Mouse (Mus musculus): ENCODE results near the gene Ceacam18. TPM values are rescaled to one million over a fixed set of nuclear protein-coding genes. Genes with fewer than 3 reads are reported as not detected.
"Not testable (repeated sequence)": the region's sequence is repeated elsewhere in the genome, so short reads cannot be mapped to it uniquely, and the experiment has no call there.

Gene Ceacam18
- total RNA-seq, 2 experiments from 2014 or later, result not detected

DNA sequence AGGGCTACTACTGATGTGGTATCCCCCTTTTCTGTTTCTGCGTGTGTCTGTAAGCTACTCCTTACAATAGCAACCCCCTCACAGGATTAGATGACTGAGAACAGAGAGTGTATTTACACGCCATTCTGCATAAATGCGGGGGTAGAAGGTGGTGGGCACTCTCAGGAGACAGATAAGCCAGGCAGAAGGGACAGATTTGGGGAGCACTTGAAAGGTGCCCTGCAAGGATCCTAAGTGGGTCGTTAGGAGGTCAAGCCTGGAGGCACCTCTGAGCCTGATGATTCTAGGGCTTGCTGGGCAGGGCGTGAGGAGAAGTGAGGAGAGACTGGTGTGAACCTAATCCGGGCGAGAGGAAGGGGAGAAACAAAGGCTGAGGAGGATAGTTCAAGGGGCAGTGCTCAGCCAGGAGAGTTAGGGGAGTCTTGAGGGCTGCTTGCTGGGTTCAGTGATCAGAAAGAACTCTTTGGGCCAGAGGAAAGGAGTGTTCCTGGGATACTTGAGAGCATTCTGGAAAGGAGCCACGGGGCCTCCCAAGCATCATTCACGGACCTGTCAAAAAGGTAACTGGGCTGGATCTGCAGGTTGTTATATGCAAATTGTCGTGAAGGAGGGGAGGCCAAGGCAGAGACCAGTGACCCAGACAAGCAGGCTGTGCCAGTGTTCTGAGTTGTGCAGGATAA is 38.2 kb downstream of the Ceacam18 start:
- no peak for DNase-seq
- no peak for TF ChIP-seq CTCF (IDR thresholded peaks at IDR 0.05)
- Histone ChIP-seq H3K4me3 (peak overlapping the region; percentile 95), H3K27ac (peak overlapping the region; percentile 92)
- intact Hi-C loops (cut with DNase I), result loop anchor here (10.0 kb wide), 1 partner anchor 388 kb away; no protein-coding TSS in a partner anchor

DNA sequence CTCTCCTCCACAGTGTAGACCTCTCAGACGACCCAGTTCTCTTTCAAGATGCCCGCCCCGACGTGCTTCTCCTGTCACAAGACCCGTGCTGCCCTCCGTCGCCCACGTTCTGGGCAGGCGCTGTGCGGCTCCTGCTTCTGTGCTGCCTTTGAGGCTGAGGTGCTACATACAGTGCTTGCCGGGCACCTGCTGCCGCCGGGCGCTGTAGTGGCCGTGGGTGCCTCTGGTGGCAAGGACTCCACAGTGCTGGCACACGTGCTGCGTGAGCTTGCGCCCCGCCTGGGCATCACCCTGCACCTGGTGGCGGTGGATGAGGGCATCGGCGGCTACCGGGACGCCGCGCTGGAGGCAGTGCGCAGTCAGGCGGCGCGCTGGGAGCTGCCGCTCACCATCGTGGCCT is 40.6 kb downstream of the Ceacam18 start:
- Histone ChIP-seq H3K4me3 (no peak overlapping the region), H3K27ac (no peak overlapping the region)
- intact Hi-C loops (cut with DNase I), result loop anchor here (10.0 kb wide), 1 partner anchor 390 kb away; no protein-coding TSS in a partner anchor
- no peak for DNase-seq
- TF ChIP-seq CTCF (IDR thresholded peaks at IDR 0.05), result no peak

DNA sequence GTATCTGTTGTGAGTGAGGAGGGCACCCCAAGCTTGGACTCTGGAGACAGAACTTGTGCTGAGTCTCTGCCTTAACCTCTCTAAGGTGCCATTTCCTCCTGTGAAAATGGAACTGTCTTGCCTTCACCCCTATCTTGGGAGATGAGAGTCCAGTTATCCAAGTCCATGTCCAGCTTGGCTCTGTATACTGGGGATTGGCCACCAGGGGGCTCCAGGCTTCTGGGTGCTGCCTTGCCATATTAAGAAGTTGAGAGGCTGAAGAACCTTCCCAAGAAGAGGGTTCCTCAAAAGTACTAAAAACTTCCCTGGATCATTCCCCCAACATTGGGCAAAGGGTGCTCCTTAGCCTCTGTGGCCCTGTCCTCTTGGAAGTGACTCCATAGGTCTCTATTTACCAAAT is 44.0 kb downstream of the Ceacam18 start:
- DNase-seq, result peak; percentile 45
- peak; percentile 72 for TF ChIP-seq CTCF (IDR thresholded peaks at IDR 0.05)
- intact Hi-C loops (cut with DNase I), result loop anchor here (10.0 kb wide), 1 partner anchor 394 kb away; no protein-coding TSS in a partner anchor
- Histone ChIP-seq H3K27ac (no peak overlapping the region), H3K4me3 (no peak overlapping the region)

DNA sequence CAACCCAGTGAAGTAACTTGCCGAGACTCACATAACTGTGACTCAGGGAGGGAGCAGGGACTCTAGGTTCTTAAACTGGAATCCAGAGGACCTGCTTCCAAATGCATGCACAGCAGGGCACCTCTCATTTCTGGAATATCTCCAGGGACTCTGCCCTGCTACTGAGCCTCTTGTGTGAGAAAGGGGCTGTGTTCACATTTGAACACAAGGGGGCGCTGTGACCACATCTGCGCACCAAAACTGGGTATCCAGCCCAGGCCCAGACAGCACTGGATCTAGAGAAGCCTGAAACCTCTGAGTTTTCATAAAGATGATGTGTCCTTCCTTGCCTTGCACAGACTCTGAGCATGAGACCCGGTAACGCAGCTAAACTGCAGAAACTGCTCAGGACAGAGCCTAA is 46.5 kb downstream of the Ceacam18 start:
- intact Hi-C loops (cut with DNase I), result loop anchor here (5.0 kb wide), 2 partner anchors 101 to 211 kb away; partner anchors contain the start of gene Klk10
- peak; percentile 85 for TF ChIP-seq CTCF (IDR thresholded peaks at IDR 0.05)
- Histone ChIP-seq H3K27ac (no peak overlapping the region), H3K4me3 (no peak overlapping the region)
- peak; percentile 57 for DNase-seq

DNA sequence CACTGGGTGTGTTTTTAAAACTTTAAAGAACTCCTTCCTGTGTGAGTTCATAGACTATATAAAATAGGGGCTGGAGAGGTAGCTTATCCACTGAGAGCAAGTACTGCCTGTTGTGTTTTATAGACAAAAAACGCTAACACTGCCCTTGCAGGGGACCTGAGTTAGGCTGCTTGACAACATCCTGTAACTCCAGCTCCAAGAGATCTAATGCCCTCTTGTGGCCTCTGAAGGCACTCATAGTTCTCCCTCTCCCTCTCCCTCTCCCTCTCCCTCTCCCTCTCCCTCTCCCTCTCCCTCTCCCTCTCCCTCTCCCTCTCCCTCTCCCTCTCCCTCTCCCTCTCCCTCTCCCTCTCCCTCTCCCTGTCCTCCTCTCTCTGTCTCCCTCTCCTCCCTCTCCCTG is 48.0 kb downstream of the Ceacam18 start:
- not testable (repeated sequence) for DNase-seq, H3K4me3 ChIP-seq, H3K27ac ChIP-seq
- TF ChIP-seq CTCF (IDR thresholded peaks at IDR 0.05), result peak; percentile 10; the same call in 1 of the 2 replicates
- intact Hi-C loops (cut with DNase I), result loop anchor here (5.0 kb wide), 2 partner anchors 100 to 210 kb away; partner anchors contain the start of gene Klk10

DNA sequence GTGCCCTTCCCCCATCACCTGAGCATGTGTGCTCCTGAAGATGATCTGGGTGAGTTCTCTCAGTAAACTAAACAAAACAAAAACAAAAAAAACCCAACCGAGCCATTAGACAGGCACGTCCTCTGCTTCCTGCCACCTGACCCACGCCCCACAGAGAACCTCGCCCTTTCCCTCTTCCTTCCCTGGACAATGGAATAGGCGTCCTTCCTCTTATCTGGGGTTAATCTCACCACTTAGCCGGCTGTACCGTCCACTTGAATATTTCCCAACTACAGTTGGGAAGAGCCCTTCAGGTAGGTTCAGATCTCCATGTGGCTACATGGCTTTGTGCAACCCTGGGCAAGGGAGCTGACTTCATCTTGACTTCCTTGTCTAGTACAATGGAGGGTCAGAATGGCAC is 50.6 kb downstream of the Ceacam18 start:
- no peak for TF ChIP-seq CTCF (IDR thresholded peaks at IDR 0.05)
- H3K4me3 ChIP-seq, result no peak overlapping the region; the same call in 1 of the 2 replicates
- DNase-seq, result no peak
- H3K27ac ChIP-seq, result peak overlapping the region; percentile 46; the same call in 1 of the 2 replicates
- intact Hi-C loops (cut with DNase I), result no loop called here

DNA sequence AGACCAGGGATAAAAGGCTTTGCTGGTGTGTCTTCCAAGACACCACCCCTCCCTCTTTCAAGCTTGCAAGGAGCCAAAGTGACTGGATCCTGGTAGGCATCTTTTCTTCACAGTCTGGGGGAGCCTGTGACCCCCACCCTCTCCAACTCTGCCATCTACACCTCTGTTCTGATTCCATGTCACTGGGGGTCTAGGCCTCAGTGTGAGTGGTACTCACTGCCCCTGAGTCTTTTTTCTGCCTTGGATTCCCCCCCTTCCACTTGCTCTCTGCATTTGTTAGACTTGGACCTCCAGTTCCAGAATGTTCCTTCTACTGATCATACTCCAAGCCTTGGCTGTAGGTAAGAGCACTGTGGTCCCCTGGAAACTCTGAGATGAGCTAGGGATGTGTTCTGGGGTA is 55.6 kb downstream of the Ceacam18 start, which contains the start of gene Klk14:
Gene Klk14 (plus strand): TSS at position 301 of the 400 bp plus-strand sequence.
- DNase-seq, result no peak
- TF ChIP-seq CTCF (IDR thresholded peaks at IDR 0.05), result no peak
- no peak within 1 kb of the TSS for H3K4me3 ChIP-seq
- no peak within 1 kb of the TSS for H3K27ac ChIP-seq
- intact Hi-C loops (cut with DNase I), result no loop called here

Other genes with a start within 250 kb of the Ceacam18 start
- gene Siglecg, start 226.5 kb upstream of the Ceacam18 start, total RNA-seq (2021), result not detected
- not detected for gene Lim2, start 207.0 kb upstream of the Ceacam18 start, total RNA-seq (2021)
- gene Nkg7, start 197.6 kb upstream of the Ceacam18 start, total RNA-seq (2021), result not detected
- not detected for gene Cldnd2, start 193.9 kb upstream of the Ceacam18 start, total RNA-seq (2021)
- 100 to 1,000 TPM; 221 to 447 TPM for gene Etfb, start 190.6 kb upstream of the Ceacam18 start, total RNA-seq (2021)
- gene Gm45233, start 190.6 kb upstream of the Ceacam18 start, total RNA-seq (2021), result 1 to 10 TPM in 1 of 2 experiments, under 1 TPM in 1; 0.45 to 1.2 TPM
- 1 to 10 TPM; 1.7 to 2.3 TPM for gene Vsig10l, start 171.6 kb upstream of the Ceacam18 start, total RNA-seq (2021)
- gene Iglon5, start 144.6 kb upstream of the Ceacam18 start, total RNA-seq (2021), result under 1 TPM; 0.20 to 0.28 TPM
- not detected for gene 4931406B18Rik, start 128.8 kb upstream of the Ceacam18 start, total RNA-seq (2021)
- gene Cd33, start 90.3 kb upstream of the Ceacam18 start, total RNA-seq (2021), result 1 to 10 TPM; 1.4 TPM
- under 1 TPM; 0.36 to 0.43 TPM for gene Zfp658, start 72.5 kb upstream of the Ceacam18 start, total RNA-seq (2021)
- gene Zfp719, start 55.1 kb upstream of the Ceacam18 start, total RNA-seq (2021), result 1 to 10 TPM; 3.1 to 4.9 TPM
- not detected for gene Zfp819, start 27.5 kb upstream of the Ceacam18 start, total RNA-seq (2021)
- gene Siglece, start 25.5 kb downstream of the Ceacam18 start, total RNA-seq (2021), result 1 to 10 TPM in 1 of 2 experiments, under 1 TPM in 1; 0.26 to 1.0 TPM
- gene Ctu1, start 37.3 kb downstream of the Ceacam18 start, total RNA-seq (2021), result 1 to 10 TPM; 1.8 to 2.9 TPM
- not detected for gene Klk14, start 55.7 kb downstream of the Ceacam18 start, total RNA-seq (2021)
- under 1 TPM in 1 of 2 experiments, not detected in 1; 0.22 TPM for gene Klk13, start 77.9 kb downstream of the Ceacam18 start, total RNA-seq (2021)
- not detected for gene Klk12, start 134.2 kb downstream of the Ceacam18 start, total RNA-seq (2021)
- gene Klk11, start 139.9 kb downstream of the Ceacam18 start, total RNA-seq (2021), result under 1 TPM in 1 of 2 experiments, not detected in 1; 0.41 TPM
- gene Klk10, start 146.3 kb downstream of the Ceacam18 start, total RNA-seq (2021), result 1 to 10 TPM in 1 of 2 experiments, under 1 TPM in 1; 0.69 to 1.4 TPM
- gene Klk9, start 157.2 kb downstream of the Ceacam18 start, total RNA-seq (2021), result not detected
- 1 to 10 TPM; 1.7 to 2.5 TPM for gene Klk8, start 162.9 kb downstream of the Ceacam18 start, total RNA-seq (2021)
- gene Klk7, start 176.6 kb downstream of the Ceacam18 start, total RNA-seq (2021), result not detected
- not detected for gene Klk6, start 189.8 kb downstream of the Ceacam18 start, total RNA-seq (2021)
- not detected for gene Klk5, start 207.3 kb downstream of the Ceacam18 start, total RNA-seq (2021)
- not detected for gene Klk4, start 246.5 kb downstream of the Ceacam18 start, total RNA-seq (2021)